Mouse (Mus musculus): ENCODE results near the gene Foxk1.

DNA sequence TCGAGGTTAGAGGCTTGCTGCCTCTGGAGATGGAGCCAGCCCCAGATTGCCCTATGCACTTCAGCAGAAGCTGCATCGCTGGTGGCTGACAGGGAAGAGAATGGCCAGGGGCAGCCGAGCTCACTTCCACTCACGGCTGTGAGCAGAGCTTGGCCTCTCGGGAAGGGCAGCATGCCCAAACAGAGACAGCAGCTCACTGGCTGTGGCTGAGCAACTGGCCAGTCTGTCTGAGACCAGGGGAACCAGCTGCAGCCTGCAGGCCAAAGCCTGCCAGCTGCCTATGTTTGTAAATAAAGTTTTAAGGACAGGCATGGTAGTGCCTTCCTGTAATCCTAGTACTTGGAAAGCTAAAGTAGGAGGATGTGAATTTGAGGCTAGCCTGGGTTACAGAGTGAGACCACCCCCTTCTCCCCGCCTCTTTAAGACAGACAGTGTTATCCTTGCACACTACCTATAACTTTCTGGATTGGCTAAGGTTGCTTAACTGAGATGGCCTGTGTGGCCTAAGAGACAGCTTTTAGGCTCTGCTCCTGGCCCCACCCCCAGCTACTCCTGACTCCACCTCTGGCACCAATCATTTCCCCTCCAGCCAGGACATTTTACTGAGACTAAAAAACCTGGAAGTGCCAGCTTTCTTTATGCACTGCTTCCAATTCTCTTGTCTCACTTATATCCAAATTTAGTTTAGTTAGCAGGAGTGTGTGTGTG lies 11.5 kb downstream of the Foxk1 start:
- TF ChIP-seq CTCF (IDR thresholded peaks at IDR 0.05; ENCODE audit: low read depth, low read length) (no peak), POLR2A (IDR thresholded peaks at IDR 0.05; ENCODE audit: extremely low read depth, insufficient read depth, low read length) (no peak)

All from liver, adult 2 months (tissue).